Mouse (Mus musculus) lung, embryonic 16.5 days (tissue): Measurements from ENCODE around the gene Zdhhc18. TPM values are rescaled to one million over a fixed set of nuclear protein-coding genes. Genes with fewer than 3 reads are reported as not detected.

Experiments
- ATAC-seq: fragments of 200-750 bp; cut with Nextera tagmentation; 2 replicates; pipeline ENCODE4 v1.8.0; 2017; ENCODE audit warnings: low read depth, mild to moderate bottlenecking, moderate library complexity
- H3K27ac ChIP-seq: fragments of 300-500 bp; sonication (generic); 2 replicates; pipeline ENCODE4 v1.5.1; 2014; ENCODE audit warnings: mild to moderate bottlenecking, control low read depth, low read length
- H3K27me3 ChIP-seq: fragments of 300-500 bp; sonication (generic); 2 replicates; pipeline ENCODE4 v1.6.1; 2014; ENCODE audit warnings: low read depth, low read length, mixed read lengths; ENCODE audit not compliant: control insufficient read depth, insufficient read depth
- H3K36me3 ChIP-seq: fragments of 300-500 bp; sonication (generic); 2 replicates; pipeline ENCODE4 v1.6.1; 2014; ENCODE audit warnings: low read length; ENCODE audit not compliant: control insufficient read depth, insufficient read depth
- H3K4me1 ChIP-seq: fragments of 300-500 bp; sonication (generic); replicated peaks from 2 replicates; pipeline ENCODE4 v1.6.1; 2014; ENCODE audit warnings: low read length, mixed read lengths; ENCODE audit not compliant: control insufficient read depth, insufficient read depth
- H3K4me2 ChIP-seq: fragments of 300-500 bp; sonication (generic); 2 replicates; pipeline ENCODE4 v1.6.1; 2014; ENCODE audit warnings: low read depth, low read length, control low read depth
- H3K4me3 ChIP-seq: fragments of 300-500 bp; sonication (generic); 2 replicates; pipeline ENCODE4 v1.5.1; 2014; ENCODE audit warnings: mild to moderate bottlenecking, low read length, control low read depth
- H3K9ac ChIP-seq: fragments of 300-500 bp; sonication (generic); 2 replicates; pipeline ENCODE4 v1.6.1; 2014; ENCODE audit warnings: low read length, control low read depth
- H3K9me3 ChIP-seq: fragments of 300-500 bp; sonication (generic); 2 replicates; pipeline ENCODE4 v1.6.1; 2016; ENCODE audit warnings: low read length; ENCODE audit not compliant: control insufficient read depth
- WGBS: fragments of 180-500 bp; shearing (Covaris S2); extraction: QIAGEN DNeasy Blood & Tissue Kit; methylation state at CpG from one replicate; pipeline ENCODE4 v1.1.7; 2014; 5-methylcytosine and 5-hydroxymethylcytosine counted together
- polyA plus RNA-seq: library from polyadenylated mRNA; unstranded; fragments of >200 nt; fragmentation: Nextera tagmentation; extraction: Ambion mirVana; gene quantifications from 2 replicates; pipeline ENCODE4 v1.2.1, GENCODE M21; 2015

The Zdhhc18 gene
- polyA plus RNA-seq, 1 experiment from 2014 or later = 3.1 TPM

DNA sequence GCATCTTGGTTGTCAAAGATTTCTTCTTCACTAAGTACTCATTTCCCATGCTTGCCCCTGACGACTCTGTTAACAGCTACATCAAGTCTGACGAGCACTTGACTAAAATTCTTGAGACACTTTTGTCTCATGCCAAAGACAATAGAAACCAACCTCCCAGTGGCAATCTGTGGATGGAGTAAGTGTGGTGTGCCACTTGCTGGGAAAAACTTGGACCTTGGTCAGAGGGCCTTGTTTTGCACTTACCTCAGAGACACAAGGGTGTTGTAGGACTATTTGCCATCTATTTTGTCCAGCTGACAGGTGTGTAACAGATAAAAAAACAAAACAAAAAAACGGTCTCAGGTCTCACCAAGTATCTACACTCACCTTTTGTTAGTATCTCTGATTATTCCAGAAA lies 26.2 kb upstream of the Zdhhc18 start:
- Histone ChIP-seq H3K36me3 (peaks cover 15% of the 10 kb centered on the region), H3K4me3 (no peak overlapping the region), H3K4me2 (0 out of 2 replicates have a peak overlapping the region, but pooled peaks have one; percentile 20), H3K9me3 (no peaks in the 10 kb centered on the region), H3K27ac (peak overlapping the region; percentile 86), H3K9ac (no peak overlapping the region), H3K4me1 (peaks cover 45% of the 10 kb centered on the region), H3K27me3 (no peaks in the 10 kb centered on the region)
- 14% methylated on average over 3 of the region's 3 CpGs for WGBS
- no peak for ATAC-seq

DNA sequence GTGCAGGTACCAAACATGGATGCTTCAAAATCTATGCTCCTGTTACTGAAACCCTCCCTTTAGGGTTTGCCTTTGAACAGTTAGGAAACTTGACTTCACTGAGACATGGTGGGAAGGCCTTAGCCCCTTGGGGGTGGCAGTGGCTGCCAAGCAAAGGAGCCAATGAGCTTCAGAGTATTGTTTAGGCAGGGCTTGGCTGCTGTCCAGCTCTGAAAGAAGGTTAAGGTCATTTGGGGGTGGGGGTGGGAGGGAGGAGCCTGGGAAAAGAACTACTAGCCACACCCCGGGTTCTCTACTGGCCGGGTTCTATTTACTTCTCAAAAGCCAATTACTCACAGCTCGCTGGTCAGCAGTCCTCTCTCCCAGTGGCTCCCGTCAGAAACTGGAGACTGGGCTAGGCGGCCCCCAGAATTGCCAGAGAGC lies 25.7 kb upstream of the Zdhhc18 start:
- Histone ChIP-seq H3K27me3 (no peaks in the 10 kb centered on the region), H3K9me3 (no peaks in the 10 kb centered on the region), H3K4me1 (peaks cover 50% of the 10 kb centered on the region), H3K27ac (peak overlapping the region; percentile 86), H3K4me2 (0 out of 2 replicates have a peak overlapping the region, but pooled peaks have one; percentile 20), H3K9ac (0 out of 2 replicates have a peak overlapping the region, but pooled peaks have one; percentile 32), H3K4me3 (no peak overlapping the region), H3K36me3 (peaks cover 9% of the 10 kb centered on the region)
- peak; percentile 60 for ATAC-seq
- 1% methylated on average over 5 of the region's 5 CpGs for WGBS

DNA sequence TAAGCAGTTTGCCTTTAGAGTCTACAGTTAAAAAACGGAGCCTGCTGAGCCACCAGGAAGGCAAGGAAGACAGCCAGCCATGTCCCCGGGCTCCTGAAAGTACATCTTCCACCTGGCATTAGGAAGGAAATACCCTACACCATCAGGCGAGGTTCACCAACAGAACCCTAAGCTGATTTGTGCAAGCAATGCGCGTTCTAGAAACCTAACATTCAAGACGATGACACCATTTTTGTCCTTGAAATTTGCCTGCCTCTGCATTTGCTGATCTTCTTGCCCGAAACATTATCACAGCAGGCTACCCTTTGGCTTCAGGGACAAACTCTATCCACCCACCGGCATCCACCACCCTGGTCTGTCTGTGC lies 24.4 kb upstream of the Zdhhc18 start:
- H3K9me3 ChIP-seq = no peaks in the 10 kb centered on the region
- no peak for ATAC-seq
- H3K9ac ChIP-seq = peak overlapping the region; percentile 88; the same call in 1 of the 2 replicates
- H3K4me3 ChIP-seq = 0 out of 2 replicates have a peak overlapping the region, but pooled peaks have one; percentile 13
- H3K27ac ChIP-seq = peak overlapping the region; percentile 100
- peaks cover 3% of the 10 kb centered on the region; the same call in 1 of the 2 replicates for H3K36me3 ChIP-seq
- 46% methylated on average over 8 of the region's 8 CpGs for WGBS
- peak overlapping the region; percentile 81 for H3K4me2 ChIP-seq
- H3K4me1 ChIP-seq = peaks cover 59% of the 10 kb centered on the region
- no peaks in the 10 kb centered on the region for H3K27me3 ChIP-seq

DNA sequence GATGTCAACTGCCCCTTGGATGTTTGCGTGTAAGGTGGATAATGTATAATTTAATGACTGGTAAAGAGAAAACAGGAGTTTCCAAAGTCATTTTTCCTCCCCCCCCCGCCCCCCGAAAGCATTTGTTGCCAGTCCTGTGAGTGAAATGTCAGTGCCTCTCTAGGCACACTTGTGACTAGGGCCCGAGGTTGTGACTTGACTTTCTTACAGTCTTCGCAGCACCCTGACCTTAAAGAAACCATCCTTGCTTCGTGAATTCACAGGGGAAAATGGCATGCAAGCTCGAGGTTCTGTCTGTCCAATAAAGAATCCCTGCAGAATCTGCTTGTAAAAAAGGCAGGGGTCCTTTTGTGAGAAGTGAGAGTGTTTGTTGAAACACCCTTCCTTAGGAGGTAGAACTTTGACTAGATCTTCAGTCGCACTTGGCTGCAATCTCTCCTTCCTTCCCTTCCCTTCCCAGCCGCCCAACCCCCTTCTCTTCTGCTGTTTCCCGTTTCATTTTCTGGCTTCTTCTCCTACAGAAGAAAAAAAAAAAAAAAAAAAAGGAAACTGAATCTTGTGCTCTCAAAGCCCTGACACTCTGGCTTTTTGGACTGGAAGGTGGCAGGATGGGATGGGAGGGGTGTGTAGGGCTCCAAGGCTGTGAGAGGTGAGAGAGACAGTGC lies 23.8 kb upstream of the Zdhhc18 start:
- Histone ChIP-seq H3K36me3 (peaks cover 3% of the 10 kb centered on the region; the same call in 1 of the 2 replicates), H3K4me1 (peaks cover 59% of the 10 kb centered on the region), H3K4me3 (peak overlapping the region; percentile 83), H3K9ac (peak overlapping the region; percentile 88), H3K4me2 (peak overlapping the region; percentile 81), H3K27ac (peak overlapping the region; percentile 100), H3K9me3 (no peaks in the 10 kb centered on the region), H3K27me3 (no peaks in the 10 kb centered on the region)
- no peak for ATAC-seq
- WGBS = 17% methylated on average over 10 of the region's 10 CpGs

DNA sequence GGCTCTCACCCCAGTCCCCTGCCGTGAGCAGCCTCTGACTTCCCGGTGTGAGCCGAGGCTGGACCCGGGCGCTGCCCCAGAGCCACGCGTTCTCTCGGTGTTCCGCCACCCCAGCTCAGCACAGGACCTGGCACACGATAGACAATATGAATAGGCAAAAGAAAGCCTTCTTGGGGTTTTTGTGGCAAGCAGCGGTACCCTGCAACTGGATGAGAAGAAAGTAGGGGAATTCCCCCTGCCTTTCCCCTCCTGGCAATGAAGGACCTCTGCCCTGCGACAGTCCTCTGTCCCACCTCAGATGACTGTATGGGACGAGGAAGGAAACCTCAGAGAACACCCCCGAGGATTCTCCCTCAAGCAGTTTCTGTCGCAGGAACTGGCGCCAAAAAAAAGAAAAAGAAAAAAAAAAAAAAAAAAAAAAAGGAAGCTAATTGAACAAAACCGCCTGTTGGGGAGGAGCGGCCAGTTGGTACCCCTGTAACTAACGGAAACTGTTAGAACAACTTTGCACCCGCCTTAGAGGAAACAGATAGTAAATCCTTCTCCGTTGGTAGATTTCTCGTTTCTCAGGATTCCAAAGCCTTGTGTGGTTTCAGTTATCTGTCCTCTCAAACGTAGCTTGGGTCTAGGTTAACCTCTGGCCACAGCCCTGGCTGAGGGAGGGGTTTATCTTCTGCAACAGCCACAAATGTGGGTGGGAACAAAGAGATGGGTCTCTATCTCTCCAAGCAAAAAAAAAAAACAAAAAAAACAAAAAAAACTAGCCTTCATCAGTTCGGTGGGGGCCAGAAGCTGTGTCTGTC lies 23.1 kb upstream of the Zdhhc18 start:
- no peaks in the 10 kb centered on the region for H3K27me3 ChIP-seq
- ATAC-seq = no peak
- no peaks in the 10 kb centered on the region for H3K9me3 ChIP-seq
- H3K4me3 ChIP-seq = peak overlapping the region; percentile 83
- no peaks in the 10 kb centered on the region; the same call in 1 of the 2 replicates for H3K36me3 ChIP-seq
- peaks cover 61% of the 10 kb centered on the region for H3K4me1 ChIP-seq
- H3K9ac ChIP-seq = peak overlapping the region; percentile 88
- H3K27ac ChIP-seq = peak overlapping the region; percentile 100
- peak overlapping the region; percentile 81 for H3K4me2 ChIP-seq
- WGBS = under 1% methylated on average over 24 of the region's 24 CpGs

DNA sequence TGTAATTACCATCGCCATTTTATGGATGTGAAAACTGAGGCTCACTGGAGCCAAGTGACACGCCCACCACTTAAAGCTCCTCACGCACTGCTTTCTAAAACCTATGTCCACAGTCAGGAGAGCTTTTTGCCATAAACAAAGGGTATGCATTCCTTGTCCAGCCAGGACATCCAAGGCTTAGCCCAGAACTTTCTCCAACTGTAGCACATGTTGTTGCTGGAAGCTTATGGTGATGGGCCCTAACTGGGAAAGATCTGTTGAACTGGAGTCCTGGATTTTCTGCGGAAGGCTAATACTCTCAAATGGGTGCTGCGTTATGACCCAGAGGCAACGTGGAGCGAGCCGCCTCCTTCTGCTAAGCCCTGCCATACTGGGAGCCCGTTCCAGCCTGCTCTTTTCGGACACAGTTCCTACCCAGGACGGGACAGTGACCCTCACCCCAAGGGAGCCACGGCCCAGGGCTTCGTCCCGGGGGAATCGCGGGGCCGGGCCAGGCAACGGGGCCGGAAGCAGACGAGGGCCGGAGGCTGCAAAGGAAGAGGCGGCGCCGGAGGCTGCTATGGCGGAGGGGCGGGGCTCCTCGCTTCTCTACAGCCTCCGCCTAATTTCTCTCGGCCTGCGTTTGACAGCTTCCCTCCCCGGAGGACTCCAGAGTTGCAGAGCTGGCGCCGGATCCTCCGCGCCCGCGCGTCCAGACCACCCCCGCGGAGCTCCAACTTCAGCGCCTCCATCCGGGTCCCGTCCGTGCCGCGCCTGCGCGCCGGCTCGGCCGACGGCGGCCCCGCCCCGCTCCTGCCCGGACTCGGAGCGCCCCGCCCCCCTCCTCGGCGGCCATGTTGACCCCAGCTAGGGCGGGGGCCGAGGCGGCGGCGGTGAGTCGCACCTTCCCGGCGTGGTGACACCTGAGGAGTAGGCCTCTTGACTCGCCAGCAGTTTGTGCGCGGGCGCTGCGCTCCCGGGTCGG lies 22.2 kb upstream of the Zdhhc18 start, which contains the start of gene Pigv:
Pigv (minus strand) TSS at position 767 of the 964 bp plus-strand sequence.
- Histone ChIP-seq H3K27ac (peak within 1 kb of the TSS; percentile 100), H3K4me2 (peak within 1 kb of the TSS; percentile 81), H3K4me3 (peak within 1 kb of the TSS; percentile 83), H3K36me3 (no peaks in the 10 kb centered on the region; the same call in 1 of the 2 replicates), H3K27me3 (no peaks in the 10 kb centered on the region), H3K9me3 (no peaks in the 10 kb centered on the region), H3K9ac (peak within 1 kb of the TSS; percentile 88), H3K4me1 (peaks cover 54% of the 10 kb centered on the region)
- under 1% methylated on average over 71 of the region's 76 CpGs for WGBS
- ATAC-seq = peak; percentile 89

DNA sequence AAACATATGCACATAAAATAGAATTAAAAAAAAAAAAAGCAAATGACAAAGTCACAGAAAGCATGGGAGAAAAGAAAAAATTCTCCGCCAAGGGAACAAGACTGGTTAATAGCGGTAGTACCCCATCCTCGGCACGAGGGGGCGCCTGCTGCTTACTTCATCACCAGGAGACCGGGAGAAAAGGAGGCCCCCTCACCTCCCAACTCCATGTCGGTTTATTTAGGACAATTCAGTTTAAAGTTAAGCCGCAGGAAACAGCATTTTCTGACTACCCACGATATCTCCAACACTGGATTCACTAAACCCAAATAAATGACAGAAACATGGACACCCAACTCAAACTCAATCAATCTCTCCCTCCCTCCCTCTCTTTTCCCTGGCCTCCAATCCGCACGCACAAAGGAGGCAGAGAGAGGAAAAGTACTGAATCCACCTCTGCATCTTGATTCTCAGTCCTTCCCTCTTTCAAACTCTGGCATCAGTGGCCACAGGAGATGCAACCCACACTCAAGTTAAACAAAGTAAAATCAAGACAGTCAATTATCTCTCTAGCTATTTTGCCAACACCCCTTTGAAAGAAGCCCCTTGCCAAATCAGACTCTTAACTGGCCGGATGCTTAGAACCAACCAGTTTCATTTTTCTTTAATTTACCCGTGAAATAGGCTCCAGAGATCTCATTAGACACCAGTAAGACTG lies 21.4 kb upstream of the Zdhhc18 start:
- ATAC-seq = no peak
- peak overlapping the region; percentile 100 for H3K27ac ChIP-seq
- WGBS = 2% methylated on average over 13 of the region's 13 CpGs
- H3K9me3 ChIP-seq = no peaks in the 10 kb centered on the region
- H3K4me1 ChIP-seq = peaks cover 48% of the 10 kb centered on the region
- H3K4me3 ChIP-seq = peak overlapping the region; percentile 83
- peak overlapping the region; percentile 81 for H3K4me2 ChIP-seq
- peak overlapping the region; percentile 88 for H3K9ac ChIP-seq
- no peaks in the 10 kb centered on the region for H3K27me3 ChIP-seq
- H3K36me3 ChIP-seq = no peaks in the 10 kb centered on the region; the same call in none of the 2 replicates

DNA sequence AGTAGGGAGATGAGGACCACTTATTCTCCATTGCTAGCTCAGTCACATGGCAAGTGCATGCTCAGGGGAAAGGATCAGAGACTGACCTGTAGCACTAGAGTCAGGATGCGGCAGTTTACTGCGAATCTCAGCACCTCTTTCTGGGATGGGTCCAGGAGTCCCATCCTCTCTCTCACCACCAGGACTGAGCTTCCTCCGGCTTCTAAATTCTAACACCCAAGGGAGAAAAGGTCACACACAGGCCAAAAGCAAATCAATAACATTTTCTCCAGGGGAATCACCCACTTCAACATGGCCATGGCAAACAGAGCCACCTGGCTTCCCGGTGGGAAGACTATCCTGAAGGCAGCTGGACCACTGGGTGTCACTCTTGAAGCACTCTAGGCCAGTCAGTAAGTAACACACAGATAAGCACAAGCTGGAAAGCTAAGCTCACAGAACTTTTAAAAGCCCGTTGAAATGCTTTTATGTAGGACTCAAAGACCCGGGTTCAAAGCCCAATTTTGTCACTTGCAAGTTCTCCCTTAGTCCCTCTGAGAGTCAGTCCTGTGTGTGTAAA lies 19.8 kb upstream of the Zdhhc18 start:
- Histone ChIP-seq H3K4me3 (no peak overlapping the region), H3K9ac (no peak overlapping the region), H3K36me3 (peaks cover 2% of the 10 kb centered on the region), H3K27me3 (no peaks in the 10 kb centered on the region), H3K4me1 (peaks cover 39% of the 10 kb centered on the region), H3K4me2 (peak overlapping the region; percentile 81; the same call in 1 of the 2 replicates), H3K27ac (no peak overlapping the region), H3K9me3 (no peaks in the 10 kb centered on the region)
- 43% methylated on average over 6 of the region's 6 CpGs for WGBS
- ATAC-seq = no peak
